In genomic region chr17:34119249-34120179, GRCm38 (mm10) we compare ENCODE assay signal across 8 mouse cellular contexts. TPM values are rescaled to one million over a fixed set of nuclear protein-coding genes. Genes with fewer than 3 reads are reported as not detected.
DNase-seq lines count a peak whose midpoint lies in the region; ATAC-seq and TF ChIP-seq lines count a peak whose summit lies in the region.

Gene H2-DMa, plus strand, starts transcription at chr17:34119541.

- peaks cover 7% of the 10 kb centered on the region; the same call in 1 of the 2 replicates for H3K4me1 ChIP-seq in hindbrain, postnatal 0 days (ENCODE audit: insufficient read depth, low read length)

- peak; percentile 99 for DNase-seq in ZHBTc4 (ENCODE audit: low read depth, low spot score)
- DNase-seq in gastrocnemius, adult 2 months: peak; percentile 99
- DNase-seq in hindbrain, postnatal 0 days (ENCODE audit: low spot score): peak; percentile 100
- DNase-seq in left cerebral cortex, adult 2 months (ENCODE audit: extremely low spot score in 1 of 2, low spot score in 2 of 2): peak; percentile 99
- DNase-seq in right cerebral cortex, adult 2 months (ENCODE audit: low spot score in 2 of 2): peak; percentile 99
- DNase-seq in urinary bladder, postnatal 14 days (ENCODE audit: low spot score): peak; percentile 97

- H3K4me2 ChIP-seq in hindbrain, postnatal 0 days (ENCODE audit: low read depth, low read length): peak within 1 kb of the TSS; percentile 98

- TF ChIP-seq CTCF in gastrocnemius, adult 2 months (IDR thresholded peaks at IDR 0.05): no peak
- no peak for TF ChIP-seq CTCF in hindbrain, postnatal 0 days (IDR thresholded peaks at IDR 0.05; ENCODE audit: low read depth)
- TF ChIP-seq CTCF in left cerebral cortex, adult 2 months (IDR thresholded peaks at IDR 0.05): no peak; the same call in 1 of the 2 replicates

- no peaks in the 10 kb centered on the region for H3K9me3 ChIP-seq in hindbrain, postnatal 0 days (ENCODE audit: low read length)

- ATAC-seq in common myeloid progenitor, adult 5-6 weeks (replicated peaks; ENCODE audit: low read depth, poor library complexity, severe bottlenecking): peak; percentile 47
- peak; percentile 86 for ATAC-seq in hindbrain, postnatal 0 days
- peak; percentile 58 for ATAC-seq in megakaryocyte, adult 5-6 weeks (ENCODE audit: poor library complexity, severe bottlenecking)

- H3K27ac ChIP-seq in gastrocnemius, adult 2 months: peak within 1 kb of the TSS; percentile 99
- peak within 1 kb of the TSS; percentile 100 for H3K27ac ChIP-seq in hindbrain, postnatal 0 days
- peak within 1 kb of the TSS; percentile 100 for H3K27ac ChIP-seq in left cerebral cortex, adult 2 months

- peaks cover 25% of the 10 kb centered on the region for H3K36me3 ChIP-seq in hindbrain, postnatal 0 days (ENCODE audit: insufficient read depth, low read length)

- no peaks in the 10 kb centered on the region for H3K27me3 ChIP-seq in hindbrain, postnatal 0 days (ENCODE audit: insufficient read depth, low read length)

- peak within 1 kb of the TSS; percentile 81 for H3K4me3 ChIP-seq in gastrocnemius, adult 2 months
- H3K4me3 ChIP-seq in hindbrain, postnatal 0 days (ENCODE audit: low read length): peak within 1 kb of the TSS; percentile 91
- peak within 1 kb of the TSS; percentile 90 for H3K4me3 ChIP-seq in left cerebral cortex, adult 2 months

- intact Hi-C loops in gastrocnemius, adult 2 months (cut with DNase I): loop anchor here (5.0 kb wide), 1 partner anchor 87 kb away; the partner anchor contains the start of genes Rxrb and Slc39a7
- intact Hi-C loops in left cerebral cortex, adult 2 months (cut with DNase I): loop anchor here (2.0 to 10.0 kb wide), 3 partner anchors 87 to 775 kb away; partner anchors contain the start of genes C2, Ehmt2 and Gpsm3

- peak within 1 kb of the TSS; percentile 95 for H3K9ac ChIP-seq in hindbrain, postnatal 0 days (replicated peaks; ENCODE audit: low read length)

- WGBS in hindbrain, postnatal 0 days: under 1% methylated on average over 96 of the region's 96 CpGs

RNA-seq across cellular contexts. Expression of gene H2-DMa, which starts in this region (rescaled TPM):
- 90.2 and 104 TPM in 2 replicates for total RNA-seq in common myeloid progenitor, adult 5-6 weeks (2017)
- 1 to 10 TPM; 3.0 to 3.1 TPM for total RNA-seq in gastrocnemius, adult 2 months (2021)
- total RNA-seq in hindbrain, postnatal 0 days (2014; rRNA removed): 30.9 and 31.3 TPM in 2 replicates
- 23.5 and 24.1 TPM in 2 replicates for polyA plus RNA-seq in hindbrain, postnatal 0 days (2015; fragmentation: Nextera tagmentation; extraction: Ambion mirVana)
- total RNA-seq in left cerebral cortex, adult 2 months (2021): 10 to 100 TPM; 23.3 to 28.2 TPM
- total RNA-seq in megakaryocyte, adult 5-6 weeks (2015): 172 and 189 TPM in 2 replicates
- 145 and 152 TPM in 2 replicates for total RNA-seq in megakaryocyte, adult 5-6 weeks (2017)

Comparison
In these comparisons a context has a peak if more than half of its experiments do, and no peak if none do; other contexts are left out.
1. Peak in every context shown above with its lines: DNase-seq, ATAC-seq, H3K4me3 ChIP-seq and H3K27ac ChIP-seq.